Mouse (Mus musculus) kidney, embryonic 14.5 days (tissue): Measurements from ENCODE around the gene Cd38. TPM values are rescaled to one million over a fixed set of nuclear protein-coding genes. Genes with fewer than 3 reads are reported as not detected.
A peak's percentile ranks its signal among the peaks of the same experiment; 100 is the strongest.

Experiments used
- ATAC-seq: fragments of 200-750 bp; cut with Nextera tagmentation; 2 replicates; pipeline ENCODE4 v1.8.0; 2017; ENCODE audit warnings: moderate number of reproducible peaks, mild to moderate bottlenecking, moderate TSS enrichment, moderate library complexity; ENCODE audit not compliant: low FRiP score, low TSS enrichment
- H3K27ac ChIP-seq: fragments of 300-500 bp; sonication (generic); 2 replicates; pipeline ENCODE4 v1.5.1; 2014; ENCODE audit warnings: low read depth, mild to moderate bottlenecking, low read length, moderate library complexity, mixed read lengths
- H3K27me3 ChIP-seq: fragments of 300-500 bp; sonication (generic); 2 replicates; pipeline ENCODE4 v1.6.1; 2014; ENCODE audit warnings: mild to moderate bottlenecking, low read length; ENCODE audit not compliant: control insufficient read depth, insufficient read depth
- H3K36me3 ChIP-seq: fragments of 300-500 bp; sonication (generic); 2 replicates; pipeline ENCODE4 v1.6.1; 2014; ENCODE audit warnings: low read length, mixed read lengths; ENCODE audit not compliant: control insufficient read depth, insufficient read depth
- H3K4me1 ChIP-seq: fragments of 300-500 bp; sonication (generic); 2 replicates; pipeline ENCODE4 v1.6.1; 2014; ENCODE audit warnings: low read length, mixed read lengths; ENCODE audit not compliant: control insufficient read depth, insufficient read depth
- H3K4me2 ChIP-seq: fragments of 300-500 bp; sonication (generic); replicated peaks from 2 replicates; pipeline ENCODE4 v1.6.1; 2014; ENCODE audit warnings: low read depth, mild to moderate bottlenecking, low read length
- H3K4me3 ChIP-seq: fragments of 300-500 bp; sonication (generic); 2 replicates; pipeline ENCODE4 v1.5.1; 2014; ENCODE audit warnings: mild to moderate bottlenecking, low read length
- H3K9ac ChIP-seq: fragments of 300-500 bp; sonication (generic); 2 replicates; pipeline ENCODE4 v1.6.1; 2014; ENCODE audit warnings: low read depth, mild to moderate bottlenecking, low read length, moderate library complexity
- H3K9me3 ChIP-seq: fragments of 300-500 bp; sonication (generic); 2 replicates; pipeline ENCODE4 v1.6.1; 2016; ENCODE audit warnings: low read length; ENCODE audit not compliant: control insufficient read depth
- WGBS: fragments of 180-500 bp; shearing (Covaris S2); extraction: QIAGEN DNeasy Blood & Tissue Kit; methylation state at CpG from one replicate; pipeline ENCODE4 v1.1.7; 2014; 5-methylcytosine and 5-hydroxymethylcytosine counted together
- polyA plus RNA-seq: library from polyadenylated mRNA; unstranded; fragments of >200 nt; fragmentation: Nextera tagmentation; extraction: Ambion mirVana; gene quantifications from 2 replicates; pipeline ENCODE4 v1.2.1, GENCODE M21; 2014

Cd38 gene
- polyA plus RNA-seq, result 20.5 and 32.0 TPM in 2 replicates

DNA sequence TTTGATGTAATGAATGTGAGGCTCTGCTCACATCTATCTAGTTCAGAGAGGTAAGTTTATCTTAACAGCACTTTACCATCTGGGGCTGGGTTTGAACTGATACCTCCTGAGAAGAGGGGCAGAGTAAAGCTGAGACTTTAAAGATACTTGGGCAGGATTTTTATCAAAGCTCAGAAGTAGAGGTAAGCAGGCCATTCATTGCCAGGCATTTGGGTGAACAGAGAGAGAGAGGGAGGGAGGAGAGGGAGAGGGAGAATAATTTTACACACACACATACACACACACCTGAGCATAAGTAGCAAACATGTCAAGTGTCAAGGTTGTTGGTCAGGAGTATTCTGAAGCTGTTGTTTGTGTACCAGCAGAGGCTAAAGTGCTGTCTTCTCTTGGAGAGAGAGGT lies at the start of gene Cd38:
TSS of gene Cd38 (plus strand) at position 301 of the 400 bp plus-strand sequence.
- Histone ChIP-seq H3K9ac (peak within 1 kb of the TSS; percentile 64), H3K4me2 (peak within 1 kb of the TSS; percentile 72), H3K27me3 (no peaks in the 10 kb centered on the region), H3K36me3 (no peaks in the 10 kb centered on the region), H3K4me3 (peak within 1 kb of the TSS; percentile 44), H3K4me1 (0 out of 2 replicates have a peak, but pooled peaks cover 9% of the 10 kb centered on the region), H3K9me3 (no peaks in the 10 kb centered on the region), H3K27ac (peak within 1 kb of the TSS; percentile 39; the same call in 1 of the 2 replicates)
- no peak for ATAC-seq

DNA sequence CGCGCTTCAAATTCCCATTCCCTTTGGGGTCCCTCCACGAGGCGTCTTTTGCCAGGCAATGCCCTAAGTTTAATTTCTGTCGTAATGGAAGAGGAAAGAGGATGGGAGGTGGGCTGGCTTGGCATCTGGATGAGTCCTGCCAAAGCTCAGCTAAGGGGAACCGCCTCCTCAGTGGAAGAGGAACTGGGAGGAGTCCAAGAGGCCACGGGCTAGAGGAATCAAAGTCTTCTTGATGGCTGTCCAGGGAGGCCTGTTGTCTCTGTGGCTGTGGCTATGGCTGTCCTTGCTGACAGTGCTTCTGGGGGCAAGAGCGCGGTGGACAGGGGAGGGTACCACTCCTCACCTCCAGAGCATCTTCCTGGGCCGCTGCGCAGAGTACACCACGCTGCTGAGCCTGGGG lies 49.7 kb upstream of the Cd38 start, which contains the start of gene Bst1:
TSS of gene Bst1 (plus strand) at position 191 of the 400 bp plus-strand sequence.
- ATAC-seq, result no peak
- no peaks in the 10 kb centered on the region for H3K9me3 ChIP-seq
- no peak within 1 kb of the TSS for H3K9ac ChIP-seq
- no peak within 1 kb of the TSS for H3K4me2 ChIP-seq
- H3K4me1 ChIP-seq, result no peaks in the 10 kb centered on the region
- no peaks in the 10 kb centered on the region for H3K36me3 ChIP-seq
- no peak within 1 kb of the TSS for H3K4me3 ChIP-seq
- WGBS, result 43% methylated on average over 12 of the region's 12 CpGs
- H3K27ac ChIP-seq, result no peak within 1 kb of the TSS
- H3K27me3 ChIP-seq, result no peaks in the 10 kb centered on the region

DNA sequence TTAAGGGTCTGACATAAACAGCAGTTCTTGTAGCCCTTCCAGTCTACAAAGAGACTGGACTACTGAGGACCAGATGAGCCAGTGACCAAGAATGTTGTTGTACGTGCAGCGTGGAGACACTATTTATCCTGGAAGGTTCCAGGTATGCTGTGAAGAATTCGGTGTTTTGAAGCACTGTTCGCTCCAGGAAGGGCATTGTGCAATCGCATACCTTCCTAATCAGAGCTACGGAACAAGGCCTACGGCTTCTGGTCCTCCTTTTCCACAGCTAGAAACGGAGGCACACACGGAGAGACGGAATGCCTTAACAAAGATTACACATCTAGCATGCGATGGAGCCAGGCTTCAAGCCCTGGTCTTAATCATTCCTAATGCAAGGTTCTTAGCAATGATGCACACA lies 47.6 kb upstream of the Cd38 start:
- Histone ChIP-seq H3K4me1 (no peaks in the 10 kb centered on the region), H3K27ac (no peak overlapping the region), H3K4me3 (no peak overlapping the region), H3K9me3 (no peaks in the 10 kb centered on the region), H3K4me2 (no peak overlapping the region), H3K36me3 (no peaks in the 10 kb centered on the region), H3K9ac (no peak overlapping the region), H3K27me3 (no peaks in the 10 kb centered on the region)
- no peak for ATAC-seq
- 92% methylated on average over 11 of the region's 11 CpGs for WGBS

DNA sequence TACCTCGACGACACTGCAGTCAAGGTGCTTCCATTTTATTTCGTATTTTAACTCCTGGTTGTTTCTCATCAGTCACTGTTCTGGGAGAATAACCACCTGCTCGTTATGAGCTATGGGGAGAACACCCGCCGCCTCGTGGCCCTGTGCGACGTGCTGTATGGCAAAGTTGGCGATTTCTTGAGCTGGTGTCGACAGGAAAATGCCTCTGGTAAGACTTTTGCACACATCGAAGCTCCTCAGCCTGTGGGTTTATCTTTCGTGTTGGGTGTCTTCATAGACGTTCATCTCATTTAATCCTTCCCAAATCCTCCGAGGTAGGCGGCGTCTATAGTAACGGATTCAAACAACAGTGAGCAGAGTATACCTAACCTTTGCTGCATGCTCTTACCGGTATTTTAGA lies 46.8 kb upstream of the Cd38 start, which contains the start of gene Fbxl5:
TSS of gene Fbxl5 (minus strand) at position 101 of the 400 bp plus-strand sequence.
- no peaks in the 10 kb centered on the region for H3K4me1 ChIP-seq
- H3K36me3 ChIP-seq, result no peaks in the 10 kb centered on the region
- no peaks in the 10 kb centered on the region for H3K27me3 ChIP-seq
- no peak within 1 kb of the TSS for H3K4me3 ChIP-seq
- 89% methylated on average over 19 of the region's 19 CpGs for WGBS
- H3K4me2 ChIP-seq, result no peak within 1 kb of the TSS
- no peaks in the 10 kb centered on the region for H3K9me3 ChIP-seq
- H3K9ac ChIP-seq, result no peak within 1 kb of the TSS
- no peak for ATAC-seq
- H3K27ac ChIP-seq, result no peak within 1 kb of the TSS

DNA sequence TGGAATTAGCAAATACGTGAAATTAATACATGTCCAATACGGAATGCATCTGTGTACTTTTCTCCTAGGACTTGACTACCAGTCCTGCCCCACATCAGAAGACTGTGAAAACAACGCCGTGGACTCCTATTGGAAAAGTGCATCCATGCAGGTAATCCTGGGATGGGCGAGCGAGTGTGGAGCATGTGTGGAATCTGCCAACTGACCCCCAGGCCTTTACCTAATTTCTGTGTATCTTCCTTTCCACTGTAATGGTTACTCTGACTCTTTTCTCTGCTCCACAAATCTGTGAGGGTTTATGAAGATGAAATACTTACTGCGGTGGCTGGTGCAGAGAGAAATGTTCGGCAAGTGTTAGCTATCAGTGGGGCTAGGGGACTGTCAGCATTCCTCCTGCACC lies 46.2 kb upstream of the Cd38 start:
- Histone ChIP-seq H3K4me2 (no peak overlapping the region), H3K9ac (no peak overlapping the region), H3K4me1 (no peaks in the 10 kb centered on the region), H3K9me3 (no peaks in the 10 kb centered on the region), H3K27ac (no peak overlapping the region), H3K4me3 (no peak overlapping the region), H3K36me3 (no peaks in the 10 kb centered on the region), H3K27me3 (no peaks in the 10 kb centered on the region)
- no peak for ATAC-seq
- 83% methylated on average over 8 of the region's 8 CpGs for WGBS

DNA sequence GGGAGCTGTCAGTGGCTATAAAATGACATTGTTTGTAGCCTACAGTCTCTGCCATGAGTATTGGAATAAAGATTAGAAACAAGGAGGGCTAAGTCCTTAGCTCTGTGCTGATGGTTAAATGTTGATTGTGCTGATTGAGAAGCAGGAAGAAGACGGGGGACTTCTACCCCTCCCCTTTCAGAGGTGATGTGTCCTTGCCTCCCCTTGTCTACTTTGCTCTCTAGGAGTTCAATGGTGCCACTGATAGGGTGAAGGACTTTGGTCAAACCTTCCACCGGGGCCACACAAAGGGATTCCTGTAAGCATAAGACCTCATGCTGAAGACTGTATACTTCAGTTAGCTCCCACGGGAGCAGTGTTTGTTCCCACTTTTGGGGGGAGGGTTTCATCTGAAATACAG lies 45.5 kb upstream of the Cd38 start:
- Histone ChIP-seq H3K27me3 (no peaks in the 10 kb centered on the region), H3K9me3 (no peaks in the 10 kb centered on the region), H3K4me2 (no peak overlapping the region), H3K4me3 (no peak overlapping the region), H3K4me1 (no peaks in the 10 kb centered on the region), H3K9ac (no peak overlapping the region), H3K36me3 (no peaks in the 10 kb centered on the region), H3K27ac (no peak overlapping the region)
- no peak for ATAC-seq
- WGBS, result 91% methylated on average over 3 of the region's 3 CpGs

DNA sequence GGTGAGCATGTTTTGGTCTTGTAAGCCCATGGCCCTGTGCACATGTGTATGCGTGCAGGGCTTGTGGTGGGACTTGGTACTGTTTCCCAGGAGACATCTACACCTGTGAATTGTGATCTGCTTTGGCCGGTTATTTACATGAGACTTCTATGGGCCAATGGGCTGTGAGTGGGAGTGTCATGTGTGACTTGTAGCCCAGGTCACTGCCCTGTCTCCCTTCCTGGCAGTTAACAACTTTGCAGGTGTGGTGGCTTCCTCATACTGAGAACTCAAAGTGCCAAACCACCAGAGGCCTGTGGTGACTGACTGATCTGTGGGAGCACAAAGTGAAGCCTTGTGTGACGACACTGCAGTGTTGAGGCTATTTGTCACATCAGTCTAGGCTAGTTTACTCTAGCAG lies 43.8 kb upstream of the Cd38 start:
- no peak overlapping the region for H3K4me2 ChIP-seq
- H3K9me3 ChIP-seq, result no peaks in the 10 kb centered on the region
- H3K36me3 ChIP-seq, result no peaks in the 10 kb centered on the region
- no peak overlapping the region for H3K4me3 ChIP-seq
- no peak overlapping the region for H3K9ac ChIP-seq
- no peak for ATAC-seq
- 76% methylated on average over 3 of the region's 3 CpGs for WGBS
- H3K27ac ChIP-seq, result no peak overlapping the region
- no peaks in the 10 kb centered on the region for H3K4me1 ChIP-seq
- H3K27me3 ChIP-seq, result no peaks in the 10 kb centered on the region

DNA sequence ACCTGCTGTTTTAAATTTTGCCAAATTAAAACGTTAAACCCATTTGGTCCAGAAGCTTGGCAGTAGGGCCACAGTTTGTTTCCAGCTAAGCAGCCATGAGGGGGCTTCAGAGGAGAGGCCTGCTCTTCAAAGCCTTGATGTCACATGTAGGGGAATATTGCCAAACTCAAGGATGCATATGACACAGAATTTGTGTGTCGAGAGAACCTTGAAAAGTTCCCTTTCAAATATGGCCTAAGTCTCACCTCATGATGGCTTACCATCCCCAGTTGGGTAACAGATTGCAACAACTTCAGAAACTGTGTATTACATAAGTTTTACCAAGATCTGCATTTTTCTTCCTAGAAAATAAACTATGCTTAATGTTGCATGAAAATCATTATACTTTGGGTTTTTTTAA lies 41.5 kb upstream of the Cd38 start:
- H3K4me2 ChIP-seq, result no peak overlapping the region
- H3K27ac ChIP-seq, result no peak overlapping the region
- no peaks in the 10 kb centered on the region for H3K27me3 ChIP-seq
- no peaks in the 10 kb centered on the region for H3K4me1 ChIP-seq
- ATAC-seq, result no peak
- H3K4me3 ChIP-seq, result no peak overlapping the region
- no peak overlapping the region for H3K9ac ChIP-seq
- 90% methylated on average over 2 of the region's 2 CpGs for WGBS
- no peaks in the 10 kb centered on the region for H3K9me3 ChIP-seq
- no peaks in the 10 kb centered on the region for H3K36me3 ChIP-seq

DNA sequence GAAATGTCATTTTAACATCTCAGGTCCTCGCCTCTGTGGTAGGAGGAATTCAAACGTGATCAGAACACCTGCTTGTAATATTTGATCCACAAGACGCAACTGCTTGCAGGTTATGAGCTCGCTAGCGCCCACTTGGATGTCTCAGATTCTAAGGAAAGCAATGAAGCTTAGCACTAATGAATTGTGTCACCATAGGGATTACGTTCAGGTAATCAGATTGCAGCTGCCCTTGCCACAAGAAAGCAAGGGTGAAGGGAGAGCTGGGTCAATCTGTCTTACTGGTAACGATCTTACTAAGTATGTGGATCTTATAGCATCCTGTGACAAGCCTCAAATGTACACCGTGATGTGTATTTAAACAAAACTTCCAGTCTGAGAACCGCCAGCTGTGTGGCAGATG lies 41.0 kb upstream of the Cd38 start:
- no peak overlapping the region for H3K9ac ChIP-seq
- no peaks in the 10 kb centered on the region for H3K9me3 ChIP-seq
- no peak overlapping the region for H3K4me2 ChIP-seq
- no peak overlapping the region for H3K27ac ChIP-seq
- no peak overlapping the region for H3K4me3 ChIP-seq
- ATAC-seq, result no peak
- 52% methylated on average over 9 of the region's 9 CpGs for WGBS
- H3K4me1 ChIP-seq, result no peaks in the 10 kb centered on the region
- H3K27me3 ChIP-seq, result no peaks in the 10 kb centered on the region
- H3K36me3 ChIP-seq, result no peaks in the 10 kb centered on the region
